Mouse (Mus musculus) heart, postnatal 10 days (tissue): ENCODE results near the gene Dsel. TPM values are rescaled to one million over a fixed set of nuclear protein-coding genes. Genes with fewer than 3 reads are reported as not detected.

Experiments used
- DNase-seq, 2 experiments: peaks; one replicate each; pipeline ENCODE4 v3.0.0; 2021
- intact Hi-C: fragments of 180-260 bp; cut with DNase I; formaldehyde crosslinking; loops from one replicate; pipeline ENCODE4 v1.15.1; 2025
- total RNA-seq, 2 experiments: library from RNA; stranded (reverse); gene quantifications; 2 replicates each; pipeline ENCODE4 v1.2.3; 2021

Gene Dsel
- total RNA-seq, result 10 to 100 TPM; 10.5 to 12.6 TPM

DNA sequence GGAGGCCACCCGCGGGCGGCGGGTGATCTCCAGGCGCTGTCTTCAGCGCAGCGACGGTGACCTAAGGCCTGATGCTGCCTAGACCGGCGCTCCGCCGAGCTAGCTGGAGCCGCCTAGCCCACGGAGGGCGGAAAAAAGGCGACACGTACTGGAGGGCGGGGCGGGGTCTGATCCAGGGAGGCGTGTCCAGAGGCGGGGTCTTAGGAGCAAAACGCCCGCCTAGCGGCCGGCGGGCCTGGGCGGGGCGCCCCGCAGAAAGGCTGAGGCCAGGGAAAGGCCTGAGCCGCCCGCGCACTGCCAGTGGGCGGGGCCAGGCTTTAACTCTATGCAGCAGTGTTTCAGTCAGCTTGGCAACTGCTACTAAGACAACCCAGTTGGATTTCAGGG is at the start of gene Dsel:
Gene Dsel, minus strand, starts transcription at position 140 of the 387 bp plus-strand sequence.
- intact Hi-C loops, result loop anchor here (1.0 kb wide), 1 partner anchor 514 kb away; no protein-coding TSS in a partner anchor
- peak; percentile 95 to 96 for DNase-seq

DNA sequence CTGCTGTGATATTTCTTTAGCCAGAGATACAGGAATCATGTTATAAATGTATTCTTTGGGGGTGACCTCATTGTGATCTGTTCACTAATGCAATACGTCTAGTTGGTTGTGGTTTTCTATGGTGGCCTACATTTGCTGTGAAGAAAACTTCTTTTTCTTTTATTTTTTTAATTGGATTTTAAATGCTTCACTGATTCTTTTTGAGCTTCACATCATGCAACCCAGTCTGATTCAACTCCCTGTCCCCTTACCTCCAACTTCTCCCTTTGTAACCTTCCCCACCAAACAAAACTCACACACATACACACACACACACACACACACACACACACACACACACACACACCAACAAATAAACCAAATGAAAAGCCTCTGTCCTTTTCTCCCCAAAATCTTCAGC is 46.7 kb upstream of the Dsel start:
- no peak for DNase-seq
- intact Hi-C loops, result no loop called here

DNA sequence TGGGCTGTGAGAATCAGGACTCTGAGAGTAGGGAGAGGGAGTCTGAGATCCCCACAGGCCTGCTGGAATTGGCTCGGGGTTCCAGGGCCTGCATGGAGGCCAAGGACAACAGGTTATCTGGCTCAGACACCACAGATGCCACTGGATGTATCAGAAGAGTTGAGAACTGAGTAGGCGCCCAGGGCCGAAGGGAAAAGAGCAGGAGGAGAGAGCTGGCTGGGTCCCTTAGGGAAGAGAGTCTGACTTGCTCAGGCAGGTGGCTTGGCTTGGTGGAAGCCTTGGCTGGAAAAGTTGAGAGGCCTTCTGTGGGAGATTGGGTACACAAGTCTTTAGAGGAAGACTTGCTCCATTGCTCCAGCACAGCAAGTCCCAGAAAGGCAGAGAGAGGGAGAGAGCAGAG is 18.6 kb upstream of the Dsel start:
- intact Hi-C loops, result no loop called here
- DNase-seq, result no peak

DNA sequence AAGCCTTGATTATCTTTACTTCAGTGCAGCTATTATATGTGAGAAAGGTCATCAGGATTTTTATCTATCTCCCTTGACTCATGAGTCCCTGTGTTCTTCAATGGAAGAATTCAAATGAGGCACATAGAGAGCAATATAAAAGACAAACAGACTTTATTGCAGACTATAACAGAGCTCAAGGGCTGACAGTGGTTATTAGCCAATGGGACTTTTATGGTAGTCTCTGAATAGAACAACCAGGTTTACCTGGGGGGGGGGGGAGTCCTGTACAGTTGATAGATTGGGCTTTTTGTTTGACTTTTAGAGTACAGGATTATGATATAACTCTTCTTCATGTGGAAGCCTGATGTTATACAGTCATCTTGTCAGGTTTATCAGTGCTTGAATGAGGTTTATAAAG is 11.1 kb upstream of the Dsel start:
- intact Hi-C loops, result no loop called here
- no peak for DNase-seq

DNA sequence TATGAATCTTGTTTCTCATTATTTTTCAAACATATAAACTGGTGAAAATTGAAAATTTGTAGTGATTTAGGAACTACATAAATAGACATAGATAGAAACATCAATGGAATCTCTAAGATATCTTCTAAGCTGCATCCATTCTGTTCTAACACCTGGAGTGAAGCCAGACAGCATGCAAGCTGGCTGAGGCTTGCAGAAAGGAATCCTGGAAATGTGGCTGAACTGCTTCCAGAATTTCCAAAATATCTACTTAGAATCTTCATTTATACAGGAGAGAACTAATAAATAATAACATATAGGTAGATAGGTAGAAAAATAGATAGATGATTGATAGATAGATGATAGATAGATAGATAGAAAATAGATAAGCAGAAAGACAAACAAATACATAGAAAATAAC is 8.5 kb upstream of the Dsel start:
- no peak for DNase-seq
- intact Hi-C loops, result no loop called here

DNA sequence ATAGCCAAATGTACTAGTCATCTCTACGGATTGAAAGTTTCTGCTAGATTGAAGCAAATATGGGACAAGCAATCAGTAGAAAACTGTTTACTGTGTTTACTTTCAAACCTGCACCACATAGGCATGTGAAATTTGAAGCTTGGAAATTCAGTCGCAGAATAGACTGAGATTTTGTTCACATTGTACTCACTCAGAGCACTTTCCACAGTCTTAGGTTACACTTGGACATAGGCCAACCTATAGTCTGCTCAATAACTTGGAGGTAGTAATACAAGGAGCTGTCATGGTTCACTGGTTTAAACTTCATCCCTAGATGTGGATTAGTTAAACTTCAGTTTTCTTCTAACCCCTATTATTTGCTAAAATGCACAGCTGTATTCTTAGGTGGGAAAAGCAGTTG is 749 bp upstream of the Dsel start:
- intact Hi-C loops, result no loop called here
- no peak for DNase-seq

DNA sequence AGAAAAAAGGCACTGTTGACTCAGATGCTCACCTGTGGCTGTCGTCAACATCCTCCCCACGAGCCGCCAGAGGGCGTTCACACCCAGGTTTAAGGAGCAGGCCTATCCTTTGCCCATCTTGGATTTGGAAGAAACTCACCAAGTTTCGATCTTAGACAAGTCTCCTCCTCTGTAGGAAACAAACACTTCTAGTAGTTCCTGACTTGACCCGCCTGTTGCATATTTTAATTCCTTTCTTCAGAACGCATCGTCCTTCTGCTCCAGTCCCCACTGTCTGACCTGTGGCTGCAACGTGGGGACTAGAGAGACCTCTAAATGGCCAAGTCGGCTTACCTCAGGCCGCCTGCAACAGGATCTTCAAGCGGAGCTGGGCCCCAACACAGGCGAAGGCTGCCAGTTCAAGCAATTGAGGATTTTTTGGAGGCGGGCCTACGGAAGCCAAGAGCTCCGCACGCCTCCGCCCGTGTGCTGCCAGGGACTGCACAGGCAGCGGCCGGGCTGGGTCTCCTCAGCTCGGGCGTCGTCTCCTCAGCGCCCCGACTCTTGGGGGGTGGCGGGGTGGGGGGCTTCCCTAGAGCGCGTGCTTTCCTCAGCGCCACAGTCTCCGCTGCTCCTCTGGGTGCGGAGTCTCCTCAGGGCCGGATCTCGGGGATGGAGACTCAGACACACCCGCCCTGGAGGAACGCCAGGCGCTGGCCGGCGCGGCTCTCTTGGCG is 497 bp downstream of the Dsel start:
- intact Hi-C loops, result loop anchor here (1.0 kb wide), 1 partner anchor 514 kb away; no protein-coding TSS in a partner anchor

DNA sequence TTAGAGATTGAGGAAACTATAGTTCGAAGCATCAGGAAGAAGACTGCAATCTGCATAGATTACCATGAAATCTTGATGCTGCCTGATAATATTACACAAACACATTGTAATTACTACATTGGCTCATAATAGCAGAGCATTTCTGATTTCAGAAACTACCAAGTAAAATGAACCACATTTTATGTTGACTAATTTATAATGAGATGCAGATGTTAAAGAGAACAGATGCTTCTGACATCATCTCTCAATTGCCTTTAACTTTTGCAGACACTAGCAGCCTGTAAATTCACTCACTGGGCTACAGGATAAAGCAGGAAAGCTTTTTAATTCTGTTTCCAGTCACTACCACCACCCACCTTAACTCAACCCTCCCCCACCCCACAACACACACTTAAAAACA is 6.9 kb downstream of the Dsel start:
- intact Hi-C loops, result no loop called here
- DNase-seq, result no peak

More for the DNA sequence above, 497 bp downstream of the Dsel start:
- DNase-seq, result peak; percentile 76

DNA sequence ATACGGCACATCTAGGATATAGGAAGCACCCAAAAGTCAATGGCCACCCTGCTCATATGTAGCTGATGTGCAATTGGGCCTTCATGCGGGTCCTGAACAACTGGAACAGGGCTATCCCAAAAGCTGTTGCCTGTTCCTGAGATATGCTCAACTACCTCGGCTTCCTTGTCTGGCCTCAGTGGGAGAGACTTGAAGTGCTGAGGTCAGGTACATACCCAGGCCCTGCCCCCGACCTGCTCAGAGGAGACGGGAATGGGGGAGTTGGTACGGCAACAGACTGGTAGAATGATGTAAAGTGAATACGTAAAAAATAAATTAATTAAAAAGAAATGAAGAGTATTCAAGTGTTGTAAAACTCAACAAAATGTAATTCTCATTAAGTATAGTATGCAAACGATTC is 12.3 kb downstream of the Dsel start:
- intact Hi-C loops, result no loop called here
- no peak for DNase-seq

DNA sequence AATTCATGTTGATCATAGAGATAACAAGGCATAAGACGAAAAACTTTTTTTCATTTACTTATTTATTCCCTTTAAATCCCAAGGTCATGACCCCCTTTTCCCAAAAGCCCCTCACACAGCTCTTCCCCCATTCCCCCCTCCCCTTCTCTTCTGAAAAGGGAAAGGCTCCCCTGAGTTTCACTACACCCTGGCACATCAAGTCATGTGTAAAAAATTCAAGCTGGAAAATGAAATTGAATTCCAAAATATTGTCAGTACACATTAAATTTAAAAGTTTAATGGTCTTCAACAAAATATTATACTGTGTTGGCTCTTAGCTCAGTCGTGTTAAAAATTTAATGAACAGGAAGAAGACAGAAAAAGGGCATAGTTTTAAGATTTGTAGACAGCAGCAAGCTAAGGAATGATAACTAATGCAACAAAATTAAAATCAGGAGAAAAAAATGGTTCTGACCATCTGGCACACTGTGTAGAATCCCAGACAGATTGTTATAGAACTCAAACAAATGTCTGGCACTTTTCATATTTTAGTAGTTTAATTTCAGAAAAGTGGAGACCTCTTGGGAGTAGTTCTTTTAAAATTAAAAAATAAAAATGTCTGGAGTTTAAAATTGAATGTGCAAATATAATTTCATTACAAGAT is 31.0 kb downstream of the Dsel start:
- DNase-seq, result no peak
- intact Hi-C loops, result no loop called here
